Mouse (Mus musculus): ENCODE measurements around the gene Gas7. TPM values are rescaled to one million over a fixed set of nuclear protein-coding genes. Genes with fewer than 3 reads are reported as not detected.
A peak's percentile ranks its signal among the peaks of the same experiment; 100 is the strongest.

The Gas7 gene
- polyA plus RNA-seq, 1 experiment from 2014 or later, result 39.5 TPM

DNA sequence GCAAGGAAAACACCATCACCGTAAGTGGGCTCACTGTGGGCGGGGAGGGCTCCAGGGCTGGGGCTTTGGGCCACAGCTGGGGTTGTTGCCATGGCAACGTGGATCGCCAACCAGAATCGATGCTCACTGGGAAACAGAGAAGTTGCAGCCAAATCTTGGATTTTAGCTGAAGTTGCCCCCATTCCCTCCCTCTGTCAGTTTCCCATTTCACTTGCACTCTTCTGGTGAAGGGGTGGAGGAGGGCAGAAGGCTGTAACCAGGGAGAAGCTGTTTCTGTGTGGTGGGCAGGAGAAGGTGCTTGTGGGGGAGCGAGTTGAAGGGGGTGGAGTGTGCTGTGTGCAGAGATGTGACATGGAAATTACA is 197.6 kb downstream of the Gas7 start:
- H3K36me3 ChIP-seq (ENCODE audit: control insufficient read depth, insufficient read depth, low read length), result no peaks in the 10 kb centered on the region
- no peak overlapping the region for H3K27ac ChIP-seq (ENCODE audit: low read depth, low read length)
- no peak overlapping the region for H3K4me2 ChIP-seq (ENCODE audit: low read length)
- 32% methylated on average over 6 of the region's 6 CpGs for WGBS
- peaks cover 13% of the 10 kb centered on the region for H3K4me1 ChIP-seq (ENCODE audit: control insufficient read depth, insufficient read depth, low read length)
- ATAC-seq, result no peak
- no peak for DNase-seq (ENCODE audit: low spot score)
- no peaks in the 10 kb centered on the region for H3K27me3 ChIP-seq (replicated peaks; ENCODE audit: control insufficient read depth, insufficient read depth, low read length)
- H3K9ac ChIP-seq (ENCODE audit: low read length), result no peak overlapping the region
- no peak overlapping the region for H3K4me3 ChIP-seq (ENCODE audit: low read depth, low read length)
- no peaks in the 10 kb centered on the region for H3K9me3 ChIP-seq (replicated peaks; ENCODE audit: control insufficient read depth, low read length)

DNA sequence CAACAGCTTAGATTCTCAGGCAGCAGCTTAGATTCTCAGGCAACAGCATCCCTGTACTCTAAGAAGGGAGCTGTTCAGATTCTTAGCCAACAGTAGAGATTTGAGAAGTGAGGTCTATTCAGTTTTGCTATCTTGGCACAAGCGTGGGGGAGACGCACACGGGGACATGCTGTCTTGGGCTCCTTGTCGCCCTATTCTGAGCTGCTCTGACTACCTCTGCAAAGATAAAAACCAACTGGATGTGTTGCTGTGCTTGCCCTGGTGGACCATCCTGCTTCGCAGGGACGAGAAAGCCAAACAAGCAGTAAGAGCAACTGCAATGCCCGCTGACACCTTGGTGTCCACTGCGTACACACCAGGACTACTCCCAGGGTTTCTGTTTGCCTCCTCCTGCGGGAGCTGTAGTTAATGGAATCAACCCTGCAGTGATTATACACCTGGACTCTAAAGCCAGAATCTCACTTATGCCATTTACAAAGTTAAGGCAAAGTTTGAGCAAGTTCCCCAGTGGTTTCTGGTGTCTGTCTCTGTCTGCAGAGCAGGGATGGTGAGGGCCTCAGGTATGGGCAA is 198.4 kb downstream of the Gas7 start:
- ATAC-seq, result no peak
- DNase-seq (ENCODE audit: low spot score), result no peak
- H3K27me3 ChIP-seq (replicated peaks; ENCODE audit: control insufficient read depth, insufficient read depth, low read length), result no peaks in the 10 kb centered on the region
- H3K4me1 ChIP-seq (ENCODE audit: control insufficient read depth, insufficient read depth, low read length), result peaks cover 13% of the 10 kb centered on the region
- H3K36me3 ChIP-seq (ENCODE audit: control insufficient read depth, insufficient read depth, low read length), result no peaks in the 10 kb centered on the region
- H3K27ac ChIP-seq (ENCODE audit: low read depth, low read length), result no peak overlapping the region
- no peak overlapping the region for H3K4me3 ChIP-seq (ENCODE audit: low read depth, low read length)
- 89% methylated on average over 9 of the region's 9 CpGs for WGBS
- no peak overlapping the region for H3K9ac ChIP-seq (ENCODE audit: low read length)
- H3K4me2 ChIP-seq (ENCODE audit: low read length), result no peak overlapping the region
- H3K9me3 ChIP-seq (replicated peaks; ENCODE audit: control insufficient read depth, low read length), result no peaks in the 10 kb centered on the region

GRCm38 (mm10) chr11:67654514-67654913 is 199.3 kb downstream of the Gas7 start:
- peaks cover 13% of the 10 kb centered on the region for H3K4me1 ChIP-seq (ENCODE audit: control insufficient read depth, insufficient read depth, low read length)
- no peak overlapping the region for H3K4me3 ChIP-seq (ENCODE audit: low read depth, low read length)
- no peak for DNase-seq (ENCODE audit: low spot score)
- ATAC-seq, result no peak
- 84% methylated on average over 4 of the region's 4 CpGs for WGBS
- H3K9me3 ChIP-seq (replicated peaks; ENCODE audit: control insufficient read depth, low read length), result no peaks in the 10 kb centered on the region
- H3K27me3 ChIP-seq (replicated peaks; ENCODE audit: control insufficient read depth, insufficient read depth, low read length), result no peaks in the 10 kb centered on the region
- H3K27ac ChIP-seq (ENCODE audit: low read depth, low read length), result no peak overlapping the region
- no peaks in the 10 kb centered on the region for H3K36me3 ChIP-seq (ENCODE audit: control insufficient read depth, insufficient read depth, low read length)
- H3K9ac ChIP-seq (ENCODE audit: low read length), result no peak overlapping the region
- H3K4me2 ChIP-seq (ENCODE audit: low read length), result no peak overlapping the region

DNA sequence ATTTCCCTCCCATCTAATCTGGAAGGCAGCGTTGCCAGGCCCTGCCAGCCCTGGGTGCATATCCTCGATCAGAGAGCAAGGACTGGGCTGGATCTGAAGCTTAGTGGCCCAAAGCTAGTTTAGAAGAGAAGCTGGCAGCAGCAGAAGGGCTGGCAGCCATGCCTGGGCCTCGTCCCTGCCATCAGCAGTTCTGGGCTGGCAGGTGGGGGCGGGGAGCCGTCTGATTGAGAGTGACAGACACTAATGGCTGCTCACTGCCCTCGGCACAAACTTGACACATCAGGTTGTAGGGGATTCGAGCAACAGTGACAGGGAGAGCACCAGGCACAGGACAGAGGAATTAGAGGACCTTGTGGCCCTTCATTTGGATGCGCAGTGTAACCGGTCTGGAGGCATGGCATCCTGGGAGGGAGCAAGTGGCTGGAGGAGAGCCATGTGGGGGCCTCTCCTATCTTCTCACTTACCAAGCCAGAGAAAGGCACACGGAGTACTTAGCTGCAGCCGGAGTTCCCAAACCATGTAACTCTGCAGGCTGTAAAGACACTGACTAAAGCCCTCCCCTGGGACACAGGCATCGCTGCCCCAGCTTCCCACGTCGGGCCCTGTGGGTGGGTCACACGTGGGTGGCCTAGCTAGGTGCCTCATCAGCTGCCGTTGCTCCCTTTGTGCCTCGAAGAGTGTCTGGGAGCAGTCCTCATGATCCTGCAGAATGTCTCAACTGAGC is 200.2 kb downstream of the Gas7 start:
- Histone ChIP-seq H3K36me3 (ENCODE audit: control insufficient read depth, insufficient read depth, low read length) (no peaks in the 10 kb centered on the region), H3K4me1 (ENCODE audit: control insufficient read depth, insufficient read depth, low read length) (peaks cover 13% of the 10 kb centered on the region), H3K9ac (ENCODE audit: low read length) (no peak overlapping the region), H3K4me2 (ENCODE audit: low read length) (no peak overlapping the region), H3K27ac (ENCODE audit: low read depth, low read length) (no peak overlapping the region), H3K9me3 (replicated peaks; ENCODE audit: control insufficient read depth, low read length) (no peaks in the 10 kb centered on the region), H3K4me3 (ENCODE audit: low read depth, low read length) (no peak overlapping the region), H3K27me3 (replicated peaks; ENCODE audit: control insufficient read depth, insufficient read depth, low read length) (no peaks in the 10 kb centered on the region)
- peak; percentile 44 for DNase-seq (ENCODE audit: low spot score)
- WGBS, result 65% methylated on average over 17 of the region's 17 CpGs
- no peak for ATAC-seq

DNA sequence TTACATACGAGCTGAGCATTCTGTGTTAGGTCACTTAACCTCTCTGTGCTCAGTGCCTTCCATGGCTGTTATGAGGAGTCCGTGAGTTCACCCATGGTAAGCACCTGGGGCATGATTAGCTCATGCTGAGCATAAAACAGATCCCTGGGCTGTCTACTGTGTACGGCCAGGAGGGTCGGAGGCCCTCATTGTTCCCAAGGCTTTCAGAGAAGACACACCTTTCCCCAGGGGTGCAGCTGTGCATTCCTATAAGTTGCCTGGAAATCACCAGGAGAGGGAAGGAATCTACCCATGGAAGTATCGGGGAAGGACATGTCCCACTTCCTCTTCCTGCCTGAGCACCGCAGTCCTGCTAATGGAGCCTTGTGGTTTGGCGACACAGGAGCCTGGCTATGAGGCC is 201.1 kb downstream of the Gas7 start:
- ATAC-seq (no peak), DNase-seq (ENCODE audit: low spot score) (no peak)
- 81% methylated on average over 7 of the region's 7 CpGs for WGBS
- no peaks in the 10 kb centered on the region for H3K27me3 ChIP-seq (replicated peaks; ENCODE audit: control insufficient read depth, insufficient read depth, low read length)
- no peaks in the 10 kb centered on the region for H3K9me3 ChIP-seq (replicated peaks; ENCODE audit: control insufficient read depth, low read length)
- peaks cover 13% of the 10 kb centered on the region for H3K4me1 ChIP-seq (ENCODE audit: control insufficient read depth, insufficient read depth, low read length)
- no peak overlapping the region for H3K27ac ChIP-seq (ENCODE audit: low read depth, low read length)
- H3K4me3 ChIP-seq (ENCODE audit: low read depth, low read length), result no peak overlapping the region
- no peak overlapping the region for H3K9ac ChIP-seq (ENCODE audit: low read length)
- no peak overlapping the region for H3K4me2 ChIP-seq (ENCODE audit: low read length)
- no peaks in the 10 kb centered on the region for H3K36me3 ChIP-seq (ENCODE audit: control insufficient read depth, insufficient read depth, low read length)

GRCm38 (mm10) chr11:67656811-67657210 is 201.6 kb downstream of the Gas7 start:
- no peak overlapping the region for H3K9ac ChIP-seq (ENCODE audit: low read length)
- WGBS, result 85% methylated on average over 9 of the region's 9 CpGs
- H3K9me3 ChIP-seq (replicated peaks; ENCODE audit: control insufficient read depth, low read length), result no peaks in the 10 kb centered on the region
- no peak overlapping the region for H3K4me2 ChIP-seq (ENCODE audit: low read length)
- DNase-seq (ENCODE audit: low spot score) (no peak), ATAC-seq (no peak)
- H3K4me3 ChIP-seq (ENCODE audit: low read depth, low read length), result no peak overlapping the region
- H3K4me1 ChIP-seq (ENCODE audit: control insufficient read depth, insufficient read depth, low read length), result peaks cover 13% of the 10 kb centered on the region
- H3K27ac ChIP-seq (ENCODE audit: low read depth, low read length), result no peak overlapping the region
- no peaks in the 10 kb centered on the region for H3K27me3 ChIP-seq (replicated peaks; ENCODE audit: control insufficient read depth, insufficient read depth, low read length)
- H3K36me3 ChIP-seq (ENCODE audit: control insufficient read depth, insufficient read depth, low read length), result no peaks in the 10 kb centered on the region

GRCm38 (mm10) chr11:67657685-67658382 is 202.6 kb downstream of the Gas7 start:
- Histone ChIP-seq H3K9ac (ENCODE audit: low read length) (no peak overlapping the region), H3K4me3 (ENCODE audit: low read depth, low read length) (no peak overlapping the region), H3K36me3 (ENCODE audit: control insufficient read depth, insufficient read depth, low read length) (no peaks in the 10 kb centered on the region), H3K27ac (ENCODE audit: low read depth, low read length) (no peak overlapping the region), H3K4me1 (ENCODE audit: control insufficient read depth, insufficient read depth, low read length) (peaks cover 8% of the 10 kb centered on the region), H3K4me2 (ENCODE audit: low read length) (no peak overlapping the region), H3K9me3 (replicated peaks; ENCODE audit: control insufficient read depth, low read length) (no peaks in the 10 kb centered on the region), H3K27me3 (replicated peaks; ENCODE audit: control insufficient read depth, insufficient read depth, low read length) (no peaks in the 10 kb centered on the region)
- DNase-seq (ENCODE audit: low spot score) (peak; percentile 73), ATAC-seq (peak; percentile 35; the same call in 1 of the 2 replicates)
- 46% methylated on average over 11 of the region's 11 CpGs for WGBS

DNA sequence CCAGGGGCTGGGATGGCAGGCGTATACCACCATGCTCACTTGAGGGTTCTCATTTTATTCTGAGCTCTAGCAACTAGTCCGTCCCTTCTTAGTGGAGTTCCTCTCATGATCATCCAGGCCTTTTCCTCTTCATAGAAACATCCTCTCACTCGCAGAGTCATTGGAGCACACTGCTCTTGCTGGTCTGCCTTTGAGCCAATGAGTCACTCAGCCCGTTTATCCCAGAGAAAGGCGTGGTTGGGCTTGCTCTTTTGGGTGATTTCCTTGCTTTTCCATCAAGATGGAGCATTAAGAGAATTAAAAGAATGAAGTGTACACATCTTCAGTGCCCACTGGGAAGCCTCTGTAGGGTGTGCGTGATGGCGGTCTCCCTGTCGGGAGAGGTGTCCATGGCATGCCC is 206.2 kb downstream of the Gas7 start:
- H3K27me3 ChIP-seq (replicated peaks; ENCODE audit: control insufficient read depth, insufficient read depth, low read length), result no peaks in the 10 kb centered on the region
- H3K27ac ChIP-seq (ENCODE audit: low read depth, low read length), result no peak overlapping the region
- 94% methylated on average over 8 of the region's 8 CpGs for WGBS
- H3K9me3 ChIP-seq (replicated peaks; ENCODE audit: control insufficient read depth, low read length), result no peaks in the 10 kb centered on the region
- no peak for DNase-seq (ENCODE audit: low spot score)
- no peaks in the 10 kb centered on the region for H3K36me3 ChIP-seq (ENCODE audit: control insufficient read depth, insufficient read depth, low read length)
- H3K4me2 ChIP-seq (ENCODE audit: low read length), result no peak overlapping the region
- H3K4me3 ChIP-seq (ENCODE audit: low read depth, low read length), result no peak overlapping the region
- no peak for ATAC-seq
- H3K4me1 ChIP-seq (ENCODE audit: control insufficient read depth, insufficient read depth, low read length), result no peaks in the 10 kb centered on the region
- no peak overlapping the region for H3K9ac ChIP-seq (ENCODE audit: low read length)

DNA sequence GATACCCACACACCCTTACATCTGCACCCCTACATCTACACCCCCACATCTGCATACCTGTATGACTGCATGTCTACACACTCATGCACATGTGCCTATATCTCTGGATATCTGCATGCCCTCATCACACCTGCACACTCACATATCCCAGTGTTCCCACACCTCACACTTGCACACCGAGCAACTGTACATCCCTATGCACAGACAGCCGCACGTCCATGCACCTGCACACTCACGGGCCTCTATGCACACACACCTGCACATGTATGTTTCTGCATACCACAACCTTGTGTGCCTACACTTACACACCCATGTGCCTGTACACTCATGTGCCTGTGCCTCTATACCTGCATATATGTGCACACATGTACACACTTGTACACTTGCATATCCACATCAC is 208.2 kb downstream of the Gas7 start:
- H3K4me2 ChIP-seq (ENCODE audit: low read length), result no peak overlapping the region
- H3K9ac ChIP-seq (ENCODE audit: low read length), result no peak overlapping the region
- no peak overlapping the region for H3K4me3 ChIP-seq (ENCODE audit: low read depth, low read length)
- no peak overlapping the region for H3K27ac ChIP-seq (ENCODE audit: low read depth, low read length)
- H3K36me3 ChIP-seq (ENCODE audit: control insufficient read depth, insufficient read depth, low read length), result no peaks in the 10 kb centered on the region
- no peaks in the 10 kb centered on the region for H3K27me3 ChIP-seq (replicated peaks; ENCODE audit: control insufficient read depth, insufficient read depth, low read length)
- ATAC-seq, result no peak
- 94% methylated on average over 4 of the region's 4 CpGs for WGBS
- H3K4me1 ChIP-seq (ENCODE audit: control insufficient read depth, insufficient read depth, low read length), result peaks cover 7% of the 10 kb centered on the region; the same call in 1 of the 2 replicates
- no peak for DNase-seq (ENCODE audit: low spot score)
- H3K9me3 ChIP-seq (replicated peaks; ENCODE audit: control insufficient read depth, low read length), result no peaks in the 10 kb centered on the region

Measured in forebrain, embryonic 14.5 days (tissue).